Mouse (Mus musculus) spleen, adult 2 months (tissue): ENCODE data around the gene Mia2.

Experiments
- CTCF ChIP-seq: fragments of 200-500 bp; IDR thresholded peaks from 2 replicates; pipeline ENCODE4 v1.5.1; 2011; ENCODE audit warnings: mild to moderate bottlenecking, inconsistent platforms; ENCODE audit not compliant: insufficient read depth, insufficient read length, insufficient replicate concordance; ENCODE audit errors: extremely low read depth
- POLR2A ChIP-seq: fragments of 200-500 bp; IDR thresholded peaks from 2 replicates; pipeline ENCODE4 v1.6.1; 2011; ENCODE audit warnings: low read depth, low read length, inconsistent platforms

DNA sequence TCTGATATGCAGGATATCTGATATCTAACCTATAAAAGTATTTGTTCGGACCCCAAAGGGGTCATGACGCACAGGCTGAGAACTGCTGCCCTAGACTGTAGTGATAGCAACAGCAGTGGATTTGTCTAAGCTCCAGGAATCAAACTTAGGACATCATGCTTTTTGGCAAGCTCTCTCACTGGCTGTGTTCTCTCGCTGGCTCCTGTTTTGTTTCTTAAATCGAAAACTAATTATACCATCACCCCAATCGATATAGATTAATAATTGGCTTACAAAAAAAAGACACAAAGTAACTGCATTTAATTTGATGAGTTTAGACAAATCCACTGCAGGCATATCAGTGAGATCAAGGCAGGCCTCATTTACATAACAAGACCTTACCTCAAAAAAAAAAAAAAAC is 10.9 kb downstream of the Mia2 start:
- TF ChIP-seq CTCF (no peak), POLR2A (no peak)
